Mouse (Mus musculus) midbrain, embryonic 12.5 days (tissue): ENCODE data around the gene Cdk9. TPM values are rescaled to one million over a fixed set of nuclear protein-coding genes. Genes with fewer than 3 reads are reported as not detected.

Experiments used
- ATAC-seq: fragments of 200-750 bp; cut with Nextera tagmentation; 2 replicates; pipeline ENCODE4 v1.8.0; 2017; ENCODE audit warnings: low read depth, moderate TSS enrichment, moderate library complexity; ENCODE audit not compliant: low FRiP score
- H3K27ac ChIP-seq: fragments of 300-500 bp; sonication (generic); replicated peaks from 2 replicates; pipeline ENCODE4 v1.5.1; 2016; ENCODE audit warnings: mild to moderate bottlenecking
- H3K27me3 ChIP-seq: fragments of 300-500 bp; sonication (generic); 2 replicates; pipeline ENCODE4 v1.6.1; 2016; ENCODE audit warnings: mild to moderate bottlenecking
- H3K36me3 ChIP-seq: fragments of 300-500 bp; sonication (generic); 2 replicates; pipeline ENCODE4 v1.6.1; 2016
- H3K4me1 ChIP-seq: fragments of 300-500 bp; sonication (generic); 2 replicates; pipeline ENCODE4 v1.6.1; 2016
- H3K4me2 ChIP-seq: fragments of 300-500 bp; sonication (generic); replicated peaks from 2 replicates; pipeline ENCODE4 v1.6.1; 2016; ENCODE audit warnings: mild to moderate bottlenecking, moderate library complexity
- H3K4me3 ChIP-seq: fragments of 300-500 bp; sonication (generic); 2 replicates; pipeline ENCODE4 v1.5.1; 2016; ENCODE audit warnings: mild to moderate bottlenecking
- H3K9ac ChIP-seq: fragments of 300-500 bp; sonication (generic); replicated peaks from 2 replicates; pipeline ENCODE4 v1.6.1; 2016; ENCODE audit warnings: mild to moderate bottlenecking, moderate library complexity
- H3K9me3 ChIP-seq: fragments of 300-500 bp; sonication (generic); 2 replicates; pipeline ENCODE4 v1.6.1; 2016; ENCODE audit warnings: mild to moderate bottlenecking
- WGBS: fragments of 180-500 bp; shearing (Covaris S2); methylation state at CpG from one replicate; pipeline ENCODE4 v1.1.7; 2016; 5-methylcytosine and 5-hydroxymethylcytosine counted together
- polyA plus RNA-seq: library from polyadenylated mRNA; unstranded; fragments of >200 nt; fragmentation: Nextera tagmentation; extraction: Ambion mirVana; gene quantifications from 2 replicates; pipeline ENCODE4 v1.2.1, GENCODE M21; 2016

The Cdk9 gene
- polyA plus RNA-seq, 1 experiment from 2014 or later: 103 TPM

GRCm38 (mm10) chr2:32749082-32749481 lies 36.2 kb upstream of the Cdk9 start:
- H3K27ac ChIP-seq: no peak overlapping the region
- H3K36me3 ChIP-seq: peaks cover 62% of the 10 kb centered on the region

GRCm38 (mm10) chr2:32744272-32744982 lies 31.6 kb upstream of the Cdk9 start:
- WGBS: 83% methylated on average over 15 of the region's 15 CpGs
- Histone ChIP-seq H3K27me3 (0 out of 2 replicates have a peak, but pooled peaks cover 9% of the 10 kb centered on the region), H3K9me3 (no peaks in the 10 kb centered on the region), H3K4me1 (peaks cover 32% of the 10 kb centered on the region), H3K4me2 (no peak overlapping the region), H3K27ac (no peak overlapping the region), H3K4me3 (no peak overlapping the region), H3K9ac (no peak overlapping the region), H3K36me3 (peaks cover 40% of the 10 kb centered on the region)
- ATAC-seq: no peak

More at GRCm38 (mm10) chr2:32749082-32749481, 36.2 kb upstream of the Cdk9 start:
- no peak for ATAC-seq
- Histone ChIP-seq H3K4me2 (no peak overlapping the region), H3K27me3 (peaks cover 16% of the 10 kb centered on the region), H3K4me1 (peaks cover 24% of the 10 kb centered on the region), H3K9me3 (no peaks in the 10 kb centered on the region), H3K9ac (no peak overlapping the region), H3K4me3 (no peak overlapping the region)
- 93% methylated on average over 16 of the region's 16 CpGs for WGBS

GRCm38 (mm10) chr2:32742173-32742531 lies 29.3 kb upstream of the Cdk9 start:
- Histone ChIP-seq H3K9me3 (no peaks in the 10 kb centered on the region), H3K4me3 (peak overlapping the region; percentile 87), H3K27me3 (0 out of 2 replicates have a peak, but pooled peaks cover 9% of the 10 kb centered on the region), H3K4me2 (peak overlapping the region; percentile 99), H3K9ac (peak overlapping the region; percentile 86), H3K27ac (peak overlapping the region; percentile 87), H3K4me1 (peaks cover 32% of the 10 kb centered on the region), H3K36me3 (peaks cover 23% of the 10 kb centered on the region)
- peak; percentile 92 for ATAC-seq
- 6% methylated on average over 17 of the region's 18 CpGs for WGBS

- Histone ChIP-seq H3K9ac (peak overlapping the region; percentile 86), H3K27ac (peak overlapping the region; percentile 87), H3K36me3 (peaks cover 17% of the 10 kb centered on the region), H3K4me3 (peak overlapping the region; percentile 87), H3K27me3 (0 out of 2 replicates have a peak, but pooled peaks cover 9% of the 10 kb centered on the region), H3K9me3 (no peaks in the 10 kb centered on the region), H3K4me1 (peaks cover 32% of the 10 kb centered on the region), H3K4me2 (peak overlapping the region; percentile 99)
- 2% methylated on average over 47 of the region's 58 CpGs for WGBS
- peak; percentile 83 for ATAC-seq
These were observed 28.6 kb upstream of the Cdk9 start for GRCm38 (mm10) chr2:32741273-32742172.

- Histone ChIP-seq H3K9me3 (no peaks in the 10 kb centered on the region), H3K9ac (peak within 1 kb of the TSS; percentile 86), H3K4me3 (peak within 1 kb of the TSS; percentile 87), H3K36me3 (peaks cover 10% of the 10 kb centered on the region), H3K4me1 (peaks cover 32% of the 10 kb centered on the region), H3K27ac (peak within 1 kb of the TSS; percentile 87), H3K27me3 (0 out of 2 replicates have a peak, but pooled peaks cover 9% of the 10 kb centered on the region), H3K4me2 (peak within 1 kb of the TSS; percentile 99)
- ATAC-seq: no peak
- 5% methylated on average over 11 of the region's 11 CpGs for WGBS
These were observed 28.0 kb upstream of the Cdk9 start, which contains the start of gene 6330409D20Rik for GRCm38 (mm10) chr2:32740916-32741272. Gene 6330409D20Rik, minus strand, starts transcription at chr2:32741016.

GRCm38 (mm10) chr2:32739311-32739710 lies 26.4 kb upstream of the Cdk9 start:
- Histone ChIP-seq H3K27ac (no peak overlapping the region), H3K4me3 (no peak overlapping the region), H3K27me3 (0 out of 2 replicates have a peak, but pooled peaks cover 9% of the 10 kb centered on the region), H3K4me1 (peaks cover 37% of the 10 kb centered on the region), H3K36me3 (no peaks in the 10 kb centered on the region), H3K9me3 (no peaks in the 10 kb centered on the region), H3K9ac (0 out of 2 replicates have a peak overlapping the region, but pooled peaks have one; percentile 8), H3K4me2 (no peak overlapping the region)
- no peak for ATAC-seq
- 87% methylated on average over 4 of the region's 4 CpGs for WGBS

- WGBS: 41% methylated on average over 6 of the region's 6 CpGs
These were observed 24.1 kb upstream of the Cdk9 start for GRCm38 (mm10) chr2:32737008-32737407.

GRCm38 (mm10) chr2:32736306-32736829 lies 23.5 kb upstream of the Cdk9 start:
- no peak overlapping the region for H3K27ac ChIP-seq
- no peak for ATAC-seq
- H3K9me3 ChIP-seq: no peaks in the 10 kb centered on the region
- H3K9ac ChIP-seq: no peak overlapping the region; the same call in 1 of the 2 replicates
- H3K4me3 ChIP-seq: no peak overlapping the region
- H3K4me2 ChIP-seq: no peak overlapping the region
- H3K36me3 ChIP-seq: no peaks in the 10 kb centered on the region
- WGBS: 41% methylated on average over 3 of the region's 3 CpGs
- no peaks in the 10 kb centered on the region for H3K27me3 ChIP-seq
- peaks cover 17% of the 10 kb centered on the region for H3K4me1 ChIP-seq

More at GRCm38 (mm10) chr2:32737008-32737407, 24.1 kb upstream of the Cdk9 start:
- no peak overlapping the region for H3K4me3 ChIP-seq
- H3K4me2 ChIP-seq: no peak overlapping the region
- peaks cover 23% of the 10 kb centered on the region for H3K4me1 ChIP-seq
- no peaks in the 10 kb centered on the region for H3K36me3 ChIP-seq
- ATAC-seq: no peak
- no peak overlapping the region for H3K27ac ChIP-seq
- no peaks in the 10 kb centered on the region for H3K27me3 ChIP-seq
- H3K9me3 ChIP-seq: no peaks in the 10 kb centered on the region
- no peak overlapping the region; the same call in 1 of the 2 replicates for H3K9ac ChIP-seq

- no peak overlapping the region for H3K4me2 ChIP-seq
- H3K36me3 ChIP-seq: no peaks in the 10 kb centered on the region
- H3K9ac ChIP-seq: no peak overlapping the region
- 60% methylated on average over 4 of the region's 4 CpGs for WGBS
- H3K27me3 ChIP-seq: no peaks in the 10 kb centered on the region
- 0 out of 2 replicates have a peak overlapping the region, but pooled peaks have one; percentile 25 for H3K27ac ChIP-seq
- H3K9me3 ChIP-seq: no peaks in the 10 kb centered on the region
- no peak for ATAC-seq
- H3K4me1 ChIP-seq: peaks cover 6% of the 10 kb centered on the region; the same call in 1 of the 2 replicates
- no peak overlapping the region for H3K4me3 ChIP-seq
These were observed 22.1 kb upstream of the Cdk9 start for GRCm38 (mm10) chr2:32734933-32735332.

- Histone ChIP-seq H3K9me3 (no peaks in the 10 kb centered on the region), H3K27me3 (no peaks in the 10 kb centered on the region), H3K4me1 (peaks cover 6% of the 10 kb centered on the region; the same call in 1 of the 2 replicates), H3K9ac (no peak overlapping the region), H3K36me3 (no peaks in the 10 kb centered on the region), H3K4me2 (no peak overlapping the region), H3K27ac (0 out of 2 replicates have a peak overlapping the region, but pooled peaks have one; percentile 25), H3K4me3 (no peak overlapping the region)
- ATAC-seq: no peak
- 27% methylated on average over 4 of the region's 4 CpGs for WGBS
These were observed 21.6 kb upstream of the Cdk9 start for GRCm38 (mm10) chr2:32734480-32734879.

GRCm38 (mm10) chr2:32732695-32733094 lies 19.8 kb upstream of the Cdk9 start:
- 80% methylated on average over 6 of the region's 6 CpGs for WGBS

More at GRCm38 (mm10) chr2:32732695-32733094, 19.8 kb upstream of the Cdk9 start:
- H3K4me1 ChIP-seq: peaks cover 6% of the 10 kb centered on the region; the same call in 1 of the 2 replicates
- H3K4me3 ChIP-seq: no peak overlapping the region
- no peaks in the 10 kb centered on the region for H3K27me3 ChIP-seq
- no peak overlapping the region for H3K27ac ChIP-seq
- no peak overlapping the region for H3K4me2 ChIP-seq
- no peaks in the 10 kb centered on the region for H3K9me3 ChIP-seq
- no peak for ATAC-seq
- no peaks in the 10 kb centered on the region for H3K36me3 ChIP-seq
- H3K9ac ChIP-seq: no peak overlapping the region
